Mouse (Mus musculus) liver, adult 2 months (tissue): ENCODE data around the gene Rbm14. TPM values are rescaled to one million over a fixed set of nuclear protein-coding genes. Genes with fewer than 3 reads are reported as not detected.

Experiments
- DNase-seq: peaks from one replicate; pipeline ENCODE4 v3.0.0-alpha.2; 2011; ENCODE audit warnings: low read depth, low spot score; ENCODE audit errors: extremely low read depth
- H3K27ac ChIP-seq: fragments of 200-500 bp; replicated peaks from 2 replicates; pipeline ENCODE4 v1.5.1; 2012; ENCODE audit warnings: low read depth, mild to moderate bottlenecking, control low read depth, inconsistent platforms, low read length; ENCODE audit not compliant: insufficient read depth
- H3K27me3 ChIP-seq: fragments of 200-500 bp; 2 replicates; pipeline ENCODE4 v1.6.1; 2012; ENCODE audit warnings: mild to moderate bottlenecking, moderate library complexity, low read length, inconsistent platforms; ENCODE audit not compliant: control insufficient read depth, insufficient read depth
- H3K36me3 ChIP-seq: fragments of 200-500 bp; 2 replicates; pipeline ENCODE4 v1.6.1; 2012; ENCODE audit warnings: low read length, inconsistent platforms; ENCODE audit not compliant: control insufficient read depth, insufficient read depth
- H3K4me1 ChIP-seq: fragments of 200-500 bp; 2 replicates; pipeline ENCODE4 v1.6.1; 2011; ENCODE audit warnings: low read length; ENCODE audit not compliant: control insufficient read depth, insufficient read depth
- H3K4me3 ChIP-seq: fragments of 200-500 bp; 2 replicates; pipeline ENCODE4 v1.5.1; 2011; ENCODE audit warnings: low read depth, mild to moderate bottlenecking, control low read depth, low read length, moderate library complexity; ENCODE audit not compliant: insufficient read depth
- H3K79me2 ChIP-seq: fragments of 200-500 bp; 2 replicates; pipeline ENCODE4 v1.6.1; 2012; ENCODE audit warnings: inconsistent platforms, mild to moderate bottlenecking, low read length, moderate library complexity; ENCODE audit not compliant: control insufficient read depth, insufficient read depth
- H3K9ac ChIP-seq: fragments of 200-500 bp; 2 replicates; pipeline ENCODE4 v1.6.1; 2012; ENCODE audit warnings: low read depth, mild to moderate bottlenecking, control low read depth, inconsistent platforms, low read length
- CTCF ChIP-seq: fragments of 200-500 bp; IDR thresholded peaks from 2 replicates; pipeline ENCODE4 v1.5.1; 2011; ENCODE audit warnings: low read depth, low read length, control low read depth
- POLR2A ChIP-seq: fragments of 200-500 bp; IDR thresholded peaks from 2 replicates; pipeline ENCODE4 v1.6.1; 2011; ENCODE audit warnings: low read length, control low read depth; ENCODE audit not compliant: insufficient read depth; ENCODE audit errors: extremely low read depth
- WGBS: fragments of 180-500 bp; shearing (Covaris S2); methylation state at CpG from one replicate; pipeline ENCODE4 v1.1.7; 2018; 5-methylcytosine and 5-hydroxymethylcytosine counted together
- polyA plus RNA-seq: library from polyadenylated mRNA; depleted of rRNA; stranded (reverse); fragments of >200 nt; gene quantifications from 2 replicates; pipeline ENCODE4 v1.2.3, GENCODE M21; 2012
- total RNA-seq: library from RNA; depleted of rRNA; stranded (reverse); fragments of >200 nt; gene quantifications from 2 replicates; pipeline ENCODE4 v1.2.3, GENCODE M21; 2014

The Rbm14 gene
- total and polyA plus RNA-seq, 2 experiments, result 9.0 to 26.1 TPM

GRCm38 (mm10) chr19:4811909-4812242, 442 bp upstream of the Rbm14 start:
- DNase-seq, result no peak
- Histone ChIP-seq H3K4me3 (peak overlapping the region; percentile 77), H3K27ac (peak overlapping the region; percentile 82), H3K27me3 (no peaks in the 10 kb centered on the region), H3K36me3 (no peaks in the 10 kb centered on the region), H3K79me2 (peaks cover 29% of the 10 kb centered on the region; the same call in 1 of the 2 replicates), H3K4me1 (peaks cover 18% of the 10 kb centered on the region), H3K9ac (peak overlapping the region; percentile 82)
- TF ChIP-seq CTCF (no peak), POLR2A (no peak)
- 4% methylated on average over 12 of the region's 12 CpGs for WGBS

DNA sequence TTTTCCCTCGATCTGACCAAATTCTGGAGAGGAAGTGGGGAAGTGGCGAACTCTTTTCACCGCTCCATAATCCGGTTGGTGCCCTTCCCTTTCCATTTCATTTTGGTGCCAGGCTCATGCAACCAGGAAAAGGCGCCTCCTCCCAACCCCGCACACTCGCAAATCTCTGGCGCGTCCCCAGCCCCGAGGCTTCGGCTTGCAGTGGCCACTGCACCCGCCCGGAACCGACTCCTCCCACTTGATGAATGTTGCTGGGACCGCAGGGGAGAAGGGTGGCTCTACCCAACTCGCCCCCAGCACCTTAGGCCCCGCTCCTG, 730 bp downstream of the Rbm14 start:
- Histone ChIP-seq H3K27ac (peak overlapping the region; percentile 84), H3K36me3 (no peaks in the 10 kb centered on the region), H3K79me2 (peaks cover 31% of the 10 kb centered on the region; the same call in 1 of the 2 replicates), H3K27me3 (no peaks in the 10 kb centered on the region), H3K4me3 (peak overlapping the region; percentile 65), H3K9ac (peak overlapping the region; percentile 81), H3K4me1 (peaks cover 17% of the 10 kb centered on the region)
- no peak for DNase-seq
- TF ChIP-seq CTCF (no peak), POLR2A (0 out of 2 replicates have a peak, but pooled peaks have one; percentile 18)
- under 1% methylated on average over 17 of the region's 17 CpGs for WGBS

DNA sequence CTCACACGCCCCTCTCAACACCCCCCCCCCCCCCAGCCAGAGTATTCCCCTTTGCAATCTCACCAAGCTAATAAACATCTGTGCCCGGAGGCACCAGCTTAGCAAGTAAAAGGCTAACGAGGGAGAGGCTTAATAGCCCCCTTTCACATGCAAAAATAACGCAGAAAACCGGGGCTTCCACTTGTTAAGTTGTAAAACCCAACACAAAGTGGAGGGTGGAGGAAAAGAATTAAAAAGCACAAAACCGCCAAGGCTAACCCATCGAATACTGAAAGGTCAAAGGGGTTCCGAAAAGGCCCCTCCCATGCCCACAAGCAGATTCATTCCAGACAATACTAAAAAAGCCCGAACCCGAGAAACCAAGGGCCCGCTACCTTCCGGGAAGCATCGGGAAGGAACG, 1.1 kb downstream of the Rbm14 start:
- no peaks in the 10 kb centered on the region for H3K36me3 ChIP-seq
- H3K27ac ChIP-seq, result peak overlapping the region; percentile 84
- under 1% methylated on average over 14 of the region's 14 CpGs for WGBS
- no peaks in the 10 kb centered on the region for H3K27me3 ChIP-seq
- no peak for DNase-seq
- TF ChIP-seq CTCF (no peak), POLR2A (no peak)
- H3K4me1 ChIP-seq, result peaks cover 17% of the 10 kb centered on the region
- peak overlapping the region; percentile 81 for H3K9ac ChIP-seq
- H3K79me2 ChIP-seq, result peaks cover 31% of the 10 kb centered on the region; the same call in 1 of the 2 replicates
- H3K4me3 ChIP-seq, result peak overlapping the region; percentile 65

DNA sequence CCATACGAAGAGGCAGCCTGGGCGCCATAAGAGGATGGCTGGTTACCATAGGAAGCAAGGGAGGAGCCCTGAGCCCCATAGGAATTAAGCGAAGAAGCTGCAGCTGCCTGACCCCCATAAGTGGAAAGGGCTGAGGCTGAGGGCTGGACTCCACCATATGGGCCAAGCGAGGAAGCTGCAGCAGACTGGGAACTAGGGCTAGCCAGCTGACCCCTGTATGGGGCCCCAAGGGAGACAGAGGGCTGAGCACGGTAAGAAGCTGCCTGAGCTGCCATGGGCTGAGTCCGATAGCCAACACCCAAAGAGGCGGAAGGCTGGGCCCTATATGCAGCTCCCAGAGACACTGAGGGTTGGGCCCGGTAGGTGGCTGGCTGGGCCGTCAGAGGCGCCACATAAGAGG, 8.2 kb downstream of the Rbm14 start:
- Histone ChIP-seq H3K27me3 (no peaks in the 10 kb centered on the region), H3K27ac (no peak overlapping the region), H3K4me3 (no peak overlapping the region), H3K9ac (no peak overlapping the region), H3K36me3 (peaks cover 28% of the 10 kb centered on the region), H3K4me1 (peaks cover 19% of the 10 kb centered on the region), H3K79me2 (peaks cover 63% of the 10 kb centered on the region)
- TF ChIP-seq POLR2A, result no peak
- TF ChIP-seq CTCF, result no peak
- 91% methylated on average over 10 of the region's 10 CpGs for WGBS
- no peak for DNase-seq

DNA sequence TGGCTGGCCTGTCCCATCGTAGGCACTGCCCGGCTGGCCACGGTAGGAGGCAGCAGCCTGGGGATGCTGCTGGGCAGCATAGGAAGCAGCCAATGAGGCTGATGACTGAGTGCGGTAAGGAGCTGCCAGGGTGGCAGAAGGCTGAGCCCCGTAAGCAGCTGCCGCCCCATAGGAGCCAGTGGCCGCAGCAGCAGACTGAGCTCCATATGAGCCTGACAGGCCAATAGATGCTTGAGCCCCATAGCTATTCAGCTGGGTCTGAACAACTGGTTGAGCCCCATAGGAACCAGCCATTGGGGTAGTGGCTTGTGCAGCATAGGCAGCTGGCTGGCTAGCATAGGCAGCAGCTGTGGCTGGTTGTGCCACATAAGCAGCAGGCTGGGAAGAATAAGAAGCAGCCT, 8.7 kb downstream of the Rbm14 start:
- no peak for DNase-seq
- Histone ChIP-seq H3K27me3 (no peaks in the 10 kb centered on the region), H3K9ac (no peak overlapping the region), H3K4me3 (no peak overlapping the region), H3K27ac (no peak overlapping the region), H3K36me3 (peaks cover 28% of the 10 kb centered on the region), H3K4me1 (peaks cover 15% of the 10 kb centered on the region), H3K79me2 (peaks cover 59% of the 10 kb centered on the region)
- WGBS, result 98% methylated on average over 7 of the region's 7 CpGs
- no peak for TF ChIP-seq POLR2A
- TF ChIP-seq CTCF, result no peak

DNA sequence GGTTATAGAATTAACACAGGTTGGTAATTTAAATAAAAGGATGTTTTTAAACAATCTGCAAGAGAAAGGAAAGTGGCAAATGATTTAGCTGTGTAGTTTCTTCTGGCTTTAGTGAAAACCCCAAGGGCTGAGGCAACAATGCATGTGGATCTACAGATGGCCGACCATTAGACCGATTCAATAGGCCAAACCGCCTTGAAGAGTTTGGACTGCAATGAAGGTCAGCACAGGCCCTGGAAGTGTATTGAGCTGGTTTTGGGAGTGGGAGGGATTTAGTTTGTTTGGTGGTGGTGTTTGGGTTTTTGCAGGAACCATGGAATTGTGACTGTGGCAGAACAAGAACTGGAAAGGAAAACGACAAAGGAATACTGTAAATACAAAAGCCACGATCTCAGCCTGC, 12.4 kb downstream of the Rbm14 start:
- no peak overlapping the region for H3K4me3 ChIP-seq
- WGBS, result 82% methylated on average over 5 of the region's 5 CpGs
- H3K36me3 ChIP-seq, result peaks cover 28% of the 10 kb centered on the region
- no peak for DNase-seq
- peaks cover 20% of the 10 kb centered on the region for H3K4me1 ChIP-seq
- no peak overlapping the region for H3K9ac ChIP-seq
- peaks cover 61% of the 10 kb centered on the region for H3K79me2 ChIP-seq
- no peak overlapping the region for H3K27ac ChIP-seq
- TF ChIP-seq CTCF (no peak), POLR2A (no peak)
- no peaks in the 10 kb centered on the region for H3K27me3 ChIP-seq
